Mouse (Mus musculus) hematopoietic stem cell, adult 5-6 weeks (primary cell): Measurements from ENCODE around the gene Mycbp2. TPM values are rescaled to one million over a fixed set of nuclear protein-coding genes. Genes with fewer than 3 reads are reported as not detected.

ENCODE experiments used
- ATAC-seq, 2 experiments: fragments of 125-278 bp in 1 of 2; replicated peaks in 1 of 2; 2 replicates each; pipeline ENCODE4 v1.8.0; 2016 to 2017; ENCODE audit warnings: inconsistent platforms in 2 of 2, mild to moderate bottlenecking in 2 of 2, moderate number of reproducible peaks in 2 of 2, low read depth in 1 of 2, moderate TSS enrichment in 1 of 2; ENCODE audit not compliant: low FRiP score in 2 of 2, poor library complexity in 2 of 2, severe bottlenecking in 2 of 2, insufficient read depth in 1 of 2, low TSS enrichment in 1 of 2
- total RNA-seq: library from RNA; stranded (forward); fragments of 172-1452, 232-1000 nt; gene quantifications from 2 replicates; pipeline ENCODE4 v1.2.3, GENCODE M21; 2017

The Mycbp2 gene
- total RNA-seq, 1 experiment from 2014 or later, result 82.5 TPM

GRCm38 (mm10) chr14:103065294-103066167 lies 281.1 kb downstream of the Mycbp2 start:
- ATAC-seq, result peak; percentile 35 to 50

Other genes with a start within 250 kb of the Mycbp2 start
- gene Fbxl3, start 247.2 kb downstream of the Mycbp2 start, total RNA-seq, result 96.4 and 144 TPM in 2 replicates
- gene Scel, start 166.5 kb upstream of the Mycbp2 start, total RNA-seq, result not detected in 2 replicates